Mouse (Mus musculus): ENCODE data around the gene Spen.

Spen gene

DNA sequence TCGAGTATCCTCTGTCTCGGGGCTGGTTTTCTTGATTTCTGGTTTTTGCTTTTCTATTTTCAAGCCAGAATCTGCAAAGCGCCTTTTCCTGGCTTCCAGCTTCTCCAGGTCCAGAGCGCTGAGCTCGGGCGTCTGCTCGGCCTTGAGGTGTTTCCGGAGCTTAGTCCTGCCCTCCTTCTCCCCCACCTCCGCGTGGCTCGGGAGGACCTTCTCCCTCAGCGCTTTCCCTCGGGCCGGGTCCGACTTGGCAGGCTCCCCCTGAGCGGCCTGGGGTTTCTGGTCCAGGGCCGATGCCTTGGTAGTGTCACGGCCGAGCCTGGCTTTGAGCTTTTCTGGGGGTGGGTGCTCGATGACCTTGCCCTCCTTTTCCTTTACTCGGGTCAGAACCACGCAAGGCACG, 60.2 kb downstream of the Spen start:
- DNase-seq (ENCODE audit: extremely low spot score, low read depth, low spot score), result no peak

DNA sequence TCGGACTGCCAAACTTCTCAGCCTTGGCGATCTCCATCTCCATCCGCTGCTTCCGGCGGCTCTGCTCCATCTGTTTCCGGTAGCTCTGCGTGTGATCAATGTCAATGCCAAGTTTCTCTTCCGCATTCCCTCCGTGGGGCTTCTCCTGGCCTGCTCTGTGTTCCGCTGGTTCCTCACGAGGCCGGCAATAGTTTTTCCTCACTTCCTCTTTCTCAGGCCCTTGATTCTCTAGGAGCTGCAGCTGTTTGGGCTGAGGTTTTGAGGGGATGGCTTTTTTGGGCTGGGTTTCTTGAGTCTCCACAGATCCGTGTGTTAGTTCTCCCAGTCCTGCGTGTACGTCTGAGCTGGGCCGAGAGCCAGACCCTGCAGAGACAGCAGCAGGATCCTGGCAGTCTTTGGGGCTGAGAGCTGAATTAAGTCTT, 60.7 kb downstream of the Spen start:
- no peak for DNase-seq (ENCODE audit: extremely low spot score, low read depth, low spot score)

- no peak for DNase-seq (ENCODE audit: extremely low spot score, low read depth, low spot score)
Measured at GRCm38 (mm10) chr4:141474431-141474830, 64.0 kb downstream of the Spen start.

DNA sequence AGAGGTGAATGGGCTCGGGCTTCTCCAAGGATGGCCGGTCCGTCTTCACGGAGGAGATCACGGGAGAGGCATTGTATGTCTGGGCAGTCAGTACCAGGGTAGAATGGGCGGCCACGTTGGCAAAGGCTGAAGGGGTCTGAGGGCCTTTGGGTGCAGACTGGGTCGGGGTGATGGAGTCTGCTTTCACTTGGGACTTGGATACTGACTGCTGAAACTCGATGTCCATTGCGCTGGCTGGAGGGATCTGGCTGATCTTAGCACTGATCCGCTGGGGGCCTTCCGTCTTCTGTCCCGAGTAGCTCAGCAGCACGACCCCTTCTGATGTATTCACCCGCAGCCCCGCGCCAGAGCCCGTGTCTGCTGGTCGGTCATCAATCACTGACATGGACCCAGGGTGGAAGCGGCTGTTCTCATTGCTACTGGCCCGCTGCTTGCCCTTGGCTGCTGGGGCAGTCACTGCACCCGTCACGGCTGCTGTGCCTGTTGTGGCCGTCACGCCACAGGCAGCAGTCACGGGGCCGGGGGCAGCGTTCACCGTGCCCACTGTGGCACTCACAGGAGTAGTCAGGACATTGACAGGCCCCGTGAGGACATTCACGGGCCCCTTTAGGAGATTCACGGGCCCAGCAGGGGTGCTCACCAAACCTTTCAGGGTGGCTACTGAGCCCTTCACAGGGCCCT, 65.6 kb downstream of the Spen start:
- no peak for DNase-seq (ENCODE audit: extremely low spot score, low read depth, low spot score)

DNA sequence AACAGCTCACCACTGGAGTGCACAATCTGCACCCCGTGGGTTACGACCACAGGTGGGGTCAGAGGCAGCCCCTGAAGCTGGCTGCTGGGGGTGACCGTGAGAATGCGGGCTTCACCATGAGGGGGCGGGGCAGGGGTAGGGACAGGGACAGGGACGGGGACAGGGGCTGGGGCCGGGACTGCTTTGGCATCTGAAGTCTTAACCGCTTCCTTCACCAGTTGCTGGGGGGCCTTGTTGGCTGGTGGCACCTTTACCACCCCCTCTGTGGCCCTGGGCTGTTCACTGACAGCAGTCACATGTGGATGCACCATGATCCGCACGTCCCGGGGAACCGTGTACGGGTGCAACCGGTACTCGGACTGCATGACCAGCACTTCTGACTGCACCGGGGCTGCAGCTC, 66.9 kb downstream of the Spen start:
- no peak for DNase-seq (ENCODE audit: extremely low spot score, low read depth, low spot score)

- DNase-seq (ENCODE audit: extremely low spot score, low read depth, low spot score), result no peak
Measured at GRCm38 (mm10) chr4:141469343-141469742, 69.1 kb downstream of the Spen start.

GRCm38 (mm10) chr4:141468576-141468975, 69.8 kb downstream of the Spen start:
- DNase-seq (ENCODE audit: extremely low spot score, low read depth, low spot score), result no peak

GRCm38 (mm10) chr4:141467581-141467927, 70.8 kb downstream of the Spen start:
- DNase-seq (ENCODE audit: extremely low spot score, low read depth, low spot score), result no peak

GRCm38 (mm10) chr4:141466844-141467580, 71.4 kb downstream of the Spen start:
- DNase-seq (ENCODE audit: extremely low spot score, low read depth, low spot score), result no peak

DNA sequence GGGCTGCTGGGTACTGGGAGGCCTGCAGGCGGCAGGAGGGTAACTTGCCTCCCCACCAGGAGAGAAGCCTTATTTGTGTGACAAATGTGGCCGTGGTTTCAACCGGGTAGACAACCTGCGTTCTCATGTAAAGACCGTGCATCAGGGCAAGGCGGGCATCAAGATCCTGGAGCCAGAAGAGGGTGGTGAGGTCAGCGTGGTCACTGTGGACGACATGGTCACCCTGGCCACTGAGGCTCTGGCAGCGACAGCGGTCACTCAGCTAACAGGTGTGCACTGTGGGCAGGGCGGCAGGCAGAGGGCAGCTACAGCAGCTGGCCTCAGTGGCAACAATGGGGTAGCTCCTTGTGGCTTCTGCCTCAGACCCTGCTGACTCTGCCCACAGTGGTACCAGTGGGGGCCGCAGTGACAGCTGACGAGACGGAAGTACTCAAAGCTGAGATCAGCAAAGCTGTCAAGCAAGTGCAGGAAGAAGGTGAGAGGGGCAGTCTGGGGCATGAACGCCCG, 72.1 kb downstream of the Spen start:
- no peak for DNase-seq (ENCODE audit: extremely low spot score, low read depth, low spot score)

GRCm38 (mm10) chr4:141465512-141466288, 72.7 kb downstream of the Spen start:
- DNase-seq (ENCODE audit: extremely low spot score, low read depth, low spot score), result no peak

DNA sequence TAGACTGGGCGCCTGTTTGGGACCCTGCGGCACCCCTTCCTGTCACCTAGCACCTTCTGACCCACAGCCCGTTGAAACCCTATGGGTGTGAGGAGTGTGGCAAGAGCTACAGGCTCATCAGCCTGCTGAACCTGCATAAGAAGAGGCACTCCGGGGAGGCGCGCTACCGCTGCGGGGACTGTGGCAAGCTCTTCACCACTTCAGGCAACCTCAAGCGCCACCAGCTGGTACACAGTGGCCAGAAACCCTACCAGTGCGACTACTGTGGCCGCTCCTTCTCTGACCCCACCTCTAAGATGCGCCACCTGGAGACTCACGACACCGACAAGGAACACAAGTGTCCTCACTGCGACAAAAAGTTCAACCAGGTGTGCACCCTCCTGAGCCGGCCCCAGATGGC, 73.7 kb downstream of the Spen start:
- no peak for DNase-seq (ENCODE audit: extremely low spot score, low read depth, low spot score)

DNA sequence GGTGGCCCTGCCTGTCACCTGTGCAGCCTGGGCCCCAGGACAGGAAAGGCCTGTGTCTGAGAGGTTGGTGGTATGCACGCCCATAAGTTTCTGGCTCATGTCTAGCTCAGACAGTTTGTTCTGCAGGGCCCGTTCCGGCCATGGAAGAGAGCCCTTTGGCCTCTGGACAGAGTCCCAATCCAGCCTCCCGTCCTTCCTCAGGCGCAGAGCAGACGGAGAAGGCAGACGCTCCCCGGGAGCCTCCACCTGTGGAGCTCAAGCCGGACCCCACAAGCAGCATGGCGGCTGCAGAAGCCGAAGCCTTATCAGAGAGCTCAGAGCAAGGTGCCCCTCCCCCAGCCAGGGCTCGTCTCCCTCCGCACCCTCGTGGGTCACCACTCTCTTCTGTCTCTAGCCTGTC, 74.9 kb downstream of the Spen start:
- DNase-seq (ENCODE audit: extremely low spot score, low read depth, low spot score), result no peak

DNA sequence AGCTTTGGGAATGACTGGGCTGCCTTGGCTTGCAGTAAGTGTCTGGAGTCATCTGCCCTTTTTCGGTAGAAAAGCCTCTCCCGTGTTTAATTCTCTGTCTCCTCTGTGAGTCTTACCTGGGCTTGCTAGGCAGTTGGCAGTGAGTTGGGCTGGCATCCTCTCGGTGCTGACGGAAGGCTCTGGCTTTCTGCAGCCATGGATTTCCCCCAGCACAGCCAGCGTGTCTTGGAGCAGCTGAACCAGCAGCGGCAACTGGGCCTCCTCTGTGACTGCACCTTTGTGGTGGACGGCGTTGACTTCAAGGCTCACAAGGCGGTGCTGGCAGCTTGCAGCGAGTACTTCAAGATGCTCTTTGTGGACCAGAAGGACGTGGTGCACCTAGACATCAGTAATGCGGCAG, 76.8 kb downstream of the Spen start:
- no peak for DNase-seq (ENCODE audit: extremely low spot score, low read depth, low spot score)

GRCm38 (mm10) chr4:141461088-141461487, 77.3 kb downstream of the Spen start:
- no peak for DNase-seq (ENCODE audit: extremely low spot score, low read depth, low spot score)

DNA sequence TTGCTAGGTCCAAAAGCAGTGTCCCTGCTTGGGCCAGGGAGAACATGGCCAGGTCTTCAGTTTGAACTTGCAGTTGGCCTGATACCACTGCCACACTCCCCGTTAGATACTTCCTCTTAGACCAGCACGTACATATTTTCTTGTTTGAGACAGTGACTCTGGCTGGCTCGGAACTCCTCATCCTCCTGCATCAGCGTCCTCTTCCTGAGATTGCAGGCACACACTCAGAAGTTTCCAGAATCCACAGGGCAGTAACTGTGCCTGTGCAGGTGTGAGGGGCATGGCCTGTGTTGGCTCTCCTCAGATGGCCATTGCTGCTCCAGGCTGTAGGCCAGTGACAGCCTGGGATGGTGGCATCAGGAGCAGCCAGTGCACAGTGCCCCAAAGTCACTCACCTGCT, 77.9 kb downstream of the Spen start:
- DNase-seq (ENCODE audit: extremely low spot score, low read depth, low spot score), result no peak

GRCm38 (mm10) chr4:141459766-141460165, 78.6 kb downstream of the Spen start:
- DNase-seq (ENCODE audit: extremely low spot score, low read depth, low spot score), result no peak

GRCm38 (mm10) chr4:141458888-141459287, 79.5 kb downstream of the Spen start:
- no peak for DNase-seq (ENCODE audit: extremely low spot score, low read depth, low spot score)

DNA sequence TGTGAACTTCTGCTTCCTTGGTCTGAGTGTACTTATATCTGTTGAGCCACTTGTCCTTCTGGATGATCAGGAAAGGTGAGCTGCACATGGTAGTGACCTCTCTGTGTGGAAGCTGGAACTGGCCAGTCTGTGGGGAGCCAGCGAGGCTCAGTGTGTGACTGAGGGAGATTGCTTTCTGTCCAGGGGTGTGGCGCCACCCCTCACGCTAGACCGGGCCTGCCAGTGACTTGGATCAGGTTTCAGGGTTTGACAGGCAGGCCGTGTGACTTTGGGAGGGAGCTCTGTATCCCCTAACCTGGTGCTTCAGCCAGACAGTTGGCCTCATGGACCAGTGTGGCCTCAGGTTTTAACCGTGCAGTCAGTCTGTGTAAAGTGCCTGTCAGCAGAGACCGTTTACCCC, 80.2 kb downstream of the Spen start:
- DNase-seq (ENCODE audit: extremely low spot score, low read depth, low spot score), result no peak

- no peak for DNase-seq (ENCODE audit: extremely low spot score, low read depth, low spot score)
Measured at GRCm38 (mm10) chr4:141456193-141456938, 82.0 kb downstream of the Spen start.

GRCm38 (mm10) chr4:141455526-141455925, 82.9 kb downstream of the Spen start:
- DNase-seq (ENCODE audit: extremely low spot score, low read depth, low spot score), result no peak
